Comparison of ENCODE assay signal across 24 mouse cellular contexts in the genomic region with DNA sequence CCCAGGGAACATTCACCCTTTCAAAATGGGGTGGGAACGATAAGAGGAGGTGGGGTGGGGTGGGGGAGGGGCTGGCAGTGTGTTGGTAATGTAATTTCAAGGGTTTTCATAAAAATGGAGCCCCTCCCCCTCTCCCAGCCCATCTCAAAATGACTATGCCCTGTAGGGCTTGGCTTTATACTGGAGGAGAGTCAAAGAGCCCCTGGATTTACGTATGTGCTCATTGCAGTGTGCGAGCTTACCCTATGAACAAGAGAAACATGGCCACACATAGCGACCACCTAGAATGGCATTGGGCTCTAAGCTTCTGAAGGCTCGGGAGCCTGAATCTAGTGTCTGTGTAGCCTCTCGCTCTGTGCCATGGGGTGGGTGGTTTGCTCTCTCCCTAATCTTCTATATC. TPM values are rescaled to one million over a fixed set of nuclear protein-coding genes. Genes with fewer than 3 reads are reported as not detected.
DNase-seq lines count a peak whose midpoint lies in the region; ATAC-seq and TF ChIP-seq lines count a peak whose summit lies in the region.
"Had no signal": no experiment of that assay in that cellular context is flagged by ENCODE, and none has a peak within 500 bp of the region (broad histone marks: within the 10 kb centered on the region; RNA-seq: fewer than 3 reads in every experiment).

No protein-coding gene starts in this region.

- no peaks in the 10 kb centered on the region for H3K9me3 ChIP-seq in forebrain, embryonic 13.5 days (replicated peaks)
- H3K9me3 ChIP-seq in forebrain, embryonic 10.5 days = no peaks in the 10 kb centered on the region
- no peaks in the 10 kb centered on the region for H3K9me3 ChIP-seq in hindbrain, embryonic 15.5 days
- H3K9me3 ChIP-seq in hindbrain, embryonic 10.5 days = no peaks in the 10 kb centered on the region
- H3K9me3 ChIP-seq in forebrain, postnatal 0 days (ENCODE audit: low read length) = no peaks in the 10 kb centered on the region
- H3K9me3 ChIP-seq in midbrain, postnatal 0 days (ENCODE audit: low read length) = no peaks in the 10 kb centered on the region
- H3K9me3 ChIP-seq in kidney, embryonic 16.5 days (ENCODE audit: low read length) = no peaks in the 10 kb centered on the region
- H3K9me3 ChIP-seq: embryonic facial prominence, embryonic 13.5 days; heart, embryonic 15.5 days; intestine, embryonic 15.5 days; liver, embryonic 13.5 days had no signal

- no peaks in the 10 kb centered on the region for H3K27me3 ChIP-seq in forebrain, embryonic 13.5 days
- no peaks in the 10 kb centered on the region for H3K27me3 ChIP-seq in forebrain, embryonic 10.5 days (ENCODE audit: poor library complexity, severe bottlenecking)
- H3K27me3 ChIP-seq in hindbrain, embryonic 15.5 days = no peaks in the 10 kb centered on the region
- H3K27me3 ChIP-seq in hindbrain, embryonic 10.5 days (ENCODE audit: insufficient read depth, poor library complexity, severe bottlenecking) = no peaks in the 10 kb centered on the region
- H3K27me3 ChIP-seq in forebrain, postnatal 0 days (ENCODE audit: insufficient read depth, low read length) = peaks cover 6% of the 10 kb centered on the region; the same call in 1 of the 2 replicates
- H3K27me3 ChIP-seq in midbrain, postnatal 0 days (ENCODE audit: insufficient read depth, low read length) = no peaks in the 10 kb centered on the region
- H3K27me3 ChIP-seq in kidney, embryonic 16.5 days (ENCODE audit: insufficient read depth, low read length) = no peaks in the 10 kb centered on the region
- H3K27me3 ChIP-seq: heart, embryonic 15.5 days; intestine, embryonic 15.5 days had no signal

- no peaks in the 10 kb centered on the region for H3K36me3 ChIP-seq in forebrain, embryonic 13.5 days (ENCODE audit: poor library complexity, severe bottlenecking)
- peaks cover 24% of the 10 kb centered on the region for H3K36me3 ChIP-seq in forebrain, embryonic 10.5 days (replicated peaks)
- no peaks in the 10 kb centered on the region for H3K36me3 ChIP-seq in hindbrain, embryonic 15.5 days
- H3K36me3 ChIP-seq in hindbrain, embryonic 10.5 days = peaks cover 15% of the 10 kb centered on the region
- H3K36me3 ChIP-seq in forebrain, postnatal 0 days (ENCODE audit: insufficient read depth) = no peaks in the 10 kb centered on the region
- H3K36me3 ChIP-seq in midbrain, postnatal 0 days (ENCODE audit: insufficient read depth, low read length) = no peaks in the 10 kb centered on the region
- H3K36me3 ChIP-seq in kidney, embryonic 16.5 days (ENCODE audit: insufficient read depth, low read length) = no peaks in the 10 kb centered on the region
- H3K36me3 ChIP-seq: embryonic facial prominence, embryonic 13.5 days; heart, embryonic 15.5 days; intestine, embryonic 15.5 days; liver, embryonic 13.5 days had no signal

- H3K4me3 ChIP-seq in forebrain, embryonic 13.5 days = no peak overlapping the region
- H3K4me3 ChIP-seq in forebrain, embryonic 10.5 days = no peak overlapping the region
- no peak overlapping the region for H3K4me3 ChIP-seq in hindbrain, embryonic 15.5 days
- H3K4me3 ChIP-seq in hindbrain, embryonic 10.5 days = no peak overlapping the region
- no peak overlapping the region for H3K4me3 ChIP-seq in forebrain, postnatal 0 days (ENCODE audit: low read depth, low read length)
- H3K4me3 ChIP-seq in midbrain, postnatal 0 days (ENCODE audit: low read depth, low read length) = no peak overlapping the region
- H3K4me3 ChIP-seq in kidney, embryonic 16.5 days (ENCODE audit: low read length) = no peak overlapping the region
- H3K4me3 ChIP-seq: embryonic facial prominence, embryonic 13.5 days; erythroblast, embryonic 14.5 days; heart, embryonic 15.5 days; intestine, embryonic 15.5 days; liver, embryonic 13.5 days had no signal

- peak overlapping the region; percentile 46; the same call in 1 of the 2 replicates for H3K27ac ChIP-seq in forebrain, embryonic 13.5 days
- H3K27ac ChIP-seq in forebrain, embryonic 10.5 days = no peak overlapping the region
- peak overlapping the region; percentile 71; the same call in 1 of the 2 replicates for H3K27ac ChIP-seq in hindbrain, embryonic 15.5 days (replicated peaks)
- no peak overlapping the region for H3K27ac ChIP-seq in hindbrain, embryonic 10.5 days
- H3K27ac ChIP-seq in forebrain, postnatal 0 days (ENCODE audit: low read depth, low read length) = peak overlapping the region; percentile 69
- peak overlapping the region; percentile 69 for H3K27ac ChIP-seq in midbrain, postnatal 0 days (ENCODE audit: low read depth, low read length)
- H3K27ac ChIP-seq in kidney, embryonic 16.5 days (ENCODE audit: low read length) = no peak overlapping the region
- H3K27ac ChIP-seq: embryonic facial prominence, embryonic 13.5 days; gastrocnemius, adult 2 months; heart, embryonic 15.5 days; intestine, embryonic 15.5 days; liver, embryonic 13.5 days had no signal

- 72% methylated on average over 6 of the region's 6 CpGs for WGBS in forebrain, embryonic 13.5 days
- 91% methylated on average over 6 of the region's 6 CpGs for WGBS in forebrain, embryonic 10.5 days
- WGBS in hindbrain, embryonic 15.5 days = 79% methylated on average over 6 of the region's 6 CpGs
- 89% methylated on average over 6 of the region's 6 CpGs for WGBS in hindbrain, embryonic 10.5 days
- WGBS in forebrain, postnatal 0 days = 69% methylated on average over 6 of the region's 6 CpGs
- 74% methylated on average over 6 of the region's 6 CpGs for WGBS in midbrain, postnatal 0 days
- WGBS in kidney, embryonic 16.5 days = 90% methylated on average over 6 of the region's 6 CpGs

- TF ChIP-seq CTCF in forebrain, postnatal 0 days (IDR thresholded peaks at IDR 0.05; ENCODE audit: low read depth) = no peak
- TF ChIP-seq CTCF in midbrain, postnatal 0 days (IDR thresholded peaks at IDR 0.05) = no peak

- H3K9ac ChIP-seq in forebrain, embryonic 13.5 days = no peak overlapping the region
- no peak overlapping the region for H3K9ac ChIP-seq in hindbrain, embryonic 15.5 days
- H3K9ac ChIP-seq in forebrain, postnatal 0 days = no peak overlapping the region
- H3K9ac ChIP-seq in midbrain, postnatal 0 days (replicated peaks; ENCODE audit: low read length, poor library complexity, severe bottlenecking) = no peak overlapping the region
- H3K9ac ChIP-seq in kidney, embryonic 16.5 days (replicated peaks; ENCODE audit: low read length) = no peak overlapping the region
- H3K9ac ChIP-seq: embryonic facial prominence, embryonic 13.5 days; heart, embryonic 15.5 days; intestine, embryonic 15.5 days; liver, embryonic 13.5 days had no signal

- no peak overlapping the region for H3K4me2 ChIP-seq in forebrain, embryonic 13.5 days
- H3K4me2 ChIP-seq in hindbrain, embryonic 15.5 days = no peak overlapping the region
- no peak overlapping the region for H3K4me2 ChIP-seq in forebrain, postnatal 0 days (ENCODE audit: low read depth)
- no peak overlapping the region for H3K4me2 ChIP-seq in midbrain, postnatal 0 days (ENCODE audit: low read depth, low read length, poor library complexity, severe bottlenecking)
- no peak overlapping the region for H3K4me2 ChIP-seq in kidney, embryonic 16.5 days (replicated peaks; ENCODE audit: low read depth, low read length)
- H3K4me2 ChIP-seq: heart, embryonic 15.5 days; intestine, embryonic 15.5 days; liver, embryonic 13.5 days had no signal

- 0 out of 2 replicates have a peak, but pooled peaks have one; percentile 41 for ATAC-seq in forebrain, embryonic 13.5 days
- ATAC-seq in hindbrain, embryonic 15.5 days (ENCODE audit: low FRiP score, low read depth) = no peak
- peak; percentile 25; the same call in 1 of the 2 replicates for ATAC-seq in forebrain, postnatal 0 days
- ATAC-seq in midbrain, postnatal 0 days (ENCODE audit: low FRiP score) = no peak
- ATAC-seq in kidney, embryonic 16.5 days (ENCODE audit: low FRiP score, low TSS enrichment) = no peak

- peaks cover 18% of the 10 kb centered on the region for H3K4me1 ChIP-seq in forebrain, embryonic 13.5 days
- H3K4me1 ChIP-seq in forebrain, embryonic 10.5 days = peaks cover 4% of the 10 kb centered on the region; the same call in 1 of the 2 replicates
- H3K4me1 ChIP-seq in hindbrain, embryonic 15.5 days (replicated peaks) = peaks cover 12% of the 10 kb centered on the region
- H3K4me1 ChIP-seq in hindbrain, embryonic 10.5 days (replicated peaks) = 0 out of 2 replicates have a peak, but pooled peaks cover 12% of the 10 kb centered on the region
- peaks cover 4% of the 10 kb centered on the region; the same call in 1 of the 2 replicates for H3K4me1 ChIP-seq in forebrain, postnatal 0 days (ENCODE audit: insufficient read depth)
- H3K4me1 ChIP-seq in midbrain, postnatal 0 days (ENCODE audit: insufficient read depth, low read length) = no peaks in the 10 kb centered on the region
- H3K4me1 ChIP-seq in kidney, embryonic 16.5 days (ENCODE audit: insufficient read depth, low read length) = no peaks in the 10 kb centered on the region; the same call in 1 of the 2 replicates
- H3K4me1 ChIP-seq: heart, embryonic 15.5 days; intestine, embryonic 15.5 days had no signal

- DNase-seq in forebrain, embryonic 10.5 days (ENCODE audit: extremely low spot score, low spot score) = no peak
- no peak for DNase-seq in hindbrain, embryonic 10.5 days (ENCODE audit: low spot score)
- no peak for DNase-seq in forebrain, postnatal 0 days
- DNase-seq in midbrain, postnatal 0 days (ENCODE audit: low spot score) = no peak
- no peak for DNase-seq in kidney, adult 11 months
- DNase-seq: adrenal gland, adult 8-10 months; cerebellum, adult 18-20 months; cerebellum, postnatal 25 days; gastrocnemius, adult 2 months; heart, postnatal 36 days; kidney, postnatal 36 days; layer of hippocampus, postnatal 36 days; liver, embryonic 13.5 days; lung, adult 2 months; lung, postnatal 14 days; thymus, adult 2 months had no signal

RNA-seq across cellular contexts. Expression of a gene that starts 51.3 kb away (rescaled TPM):
- 17.9 and 20.6 TPM in 2 replicates for polyA plus RNA-seq in forebrain, embryonic 13.5 days (2015; fragmentation: Nextera tagmentation; extraction: Ambion mirVana)
- 26.6 and 37.1 TPM in 2 replicates for polyA plus RNA-seq in forebrain, embryonic 10.5 days (2016; fragmentation: Nextera tagmentation; extraction: Ambion mirVana)
- polyA plus RNA-seq in hindbrain, embryonic 15.5 days (2015; fragmentation: Nextera tagmentation; extraction: Ambion mirVana) = 26.1 and 32.2 TPM in 2 replicates
- polyA plus RNA-seq in hindbrain, embryonic 10.5 days (2016; fragmentation: Nextera tagmentation; extraction: Ambion mirVana) = 29.6 and 29.8 TPM in 2 replicates
- 2.8 and 8.0 TPM in 2 replicates for total RNA-seq in forebrain, postnatal 0 days (2014; rRNA removed)
- polyA plus RNA-seq in forebrain, postnatal 0 days (2015; fragmentation: Nextera tagmentation; extraction: Ambion mirVana) = 21.0 and 35.2 TPM in 2 replicates
- total RNA-seq in midbrain, postnatal 0 days (2014; rRNA removed) = 7.6 and 14.3 TPM in 2 replicates
- polyA plus RNA-seq in midbrain, postnatal 0 days (2015; fragmentation: Nextera tagmentation; extraction: Ambion mirVana) = 57.0 and 64.7 TPM in 2 replicates
- polyA plus RNA-seq in kidney, embryonic 16.5 days (2015; fragmentation: Nextera tagmentation; extraction: Ambion mirVana) = 1.8 and 2.0 TPM in 2 replicates
- total RNA-seq: megakaryocyte, adult 5-6 weeks had no signal

Comparison
In these comparisons a context has a peak if more than half of its experiments do, and no peak if none do; other contexts are left out.
1. H3K27ac ChIP-seq: peak in forebrain, embryonic 13.5 days (single experiment), hindbrain, embryonic 15.5 days (single experiment), forebrain, postnatal 0 days (single experiment) and midbrain, postnatal 0 days (single experiment); none in forebrain, embryonic 10.5 days (single experiment), hindbrain, embryonic 10.5 days (single experiment) and kidney, embryonic 16.5 days (single experiment).
2. ATAC-seq: peak in forebrain, embryonic 13.5 days (single experiment) and forebrain, postnatal 0 days (single experiment); none in hindbrain, embryonic 15.5 days (single experiment), midbrain, postnatal 0 days (single experiment) and kidney, embryonic 16.5 days (single experiment).